Mouse (Mus musculus) heart, adult 18-20 months (tissue): ENCODE results near the gene Raet1e. TPM values are rescaled to one million over a fixed set of nuclear protein-coding genes. Genes with fewer than 3 reads are reported as not detected.
A peak's percentile ranks its signal among the peaks of the same experiment; 100 is the strongest.
"Not testable (repeated sequence)": the region's sequence is repeated elsewhere in the genome, so short reads cannot be mapped to it uniquely, and the experiment has no call there.

Experiments
- DNase-seq, 2 experiments: peaks; one replicate each; pipeline ENCODE4 v3.0.0; 2021 to 2022; ENCODE audit warnings: mixed read lengths in 1 of 2
- total RNA-seq, 2 experiments: library from RNA; stranded (reverse); gene quantifications; 2 replicates each; pipeline ENCODE4 v1.2.3; 2021

The Raet1e gene
- total RNA-seq, 2 experiments from 2014 or later: 0.39 TPM; not detected in 1

- not testable (repeated sequence) for DNase-seq
Measured at GRCm38 (mm10) chr10:22362466-22362865, 204.1 kb downstream of the Raet1e start.

DNA sequence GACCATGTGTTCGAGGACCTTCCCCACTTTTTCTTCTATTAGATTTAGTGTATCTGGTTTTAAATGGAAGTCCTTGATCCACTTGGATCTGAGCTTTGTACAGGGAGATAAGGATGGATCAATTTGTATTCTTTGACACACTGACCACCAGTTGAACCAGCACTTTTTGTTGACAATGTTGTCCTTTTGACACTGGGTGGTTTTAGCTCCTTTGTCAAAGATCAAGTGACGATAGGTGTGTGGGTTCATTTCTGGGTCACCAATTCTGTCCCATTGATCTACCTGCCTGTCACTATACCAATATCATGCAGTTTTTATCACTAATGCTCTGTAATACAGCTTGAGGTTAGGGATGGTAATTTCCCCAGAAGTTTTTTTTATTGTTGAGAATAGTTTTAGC lies 206.5 kb downstream of the Raet1e start:
- DNase-seq: not testable (repeated sequence)

DNA sequence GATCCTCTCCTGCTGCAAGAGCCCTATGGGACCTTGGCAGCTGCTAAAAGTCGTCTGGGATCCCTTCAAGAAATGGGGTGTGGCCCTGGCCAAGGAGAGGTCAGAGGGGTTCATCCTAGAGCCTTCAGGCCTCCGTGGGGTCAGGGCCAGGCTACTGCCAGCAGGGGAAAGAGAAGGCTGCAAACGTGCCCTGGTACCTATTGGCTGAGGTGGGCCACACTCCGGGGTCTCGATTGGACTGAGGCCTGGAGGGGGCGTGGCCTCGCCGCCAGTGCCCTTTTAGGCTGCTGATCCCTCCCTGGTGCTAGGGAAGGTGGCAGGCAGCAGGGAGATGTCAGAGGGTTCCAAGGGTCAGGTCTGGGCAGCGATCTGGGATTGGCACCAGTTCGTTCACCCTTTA lies 222.9 kb downstream of the Raet1e start:
- not testable (repeated sequence) for DNase-seq

GRCm38 (mm10) chr10:22390146-22390545 lies 231.8 kb downstream of the Raet1e start:
- DNase-seq: not testable (repeated sequence)

- not testable (repeated sequence) for DNase-seq
Measured at GRCm38 (mm10) chr10:22391616-22392015, 233.2 kb downstream of the Raet1e start.

GRCm38 (mm10) chr10:22393028-22393824 lies 234.9 kb downstream of the Raet1e start:
- not testable (repeated sequence) for DNase-seq

DNA sequence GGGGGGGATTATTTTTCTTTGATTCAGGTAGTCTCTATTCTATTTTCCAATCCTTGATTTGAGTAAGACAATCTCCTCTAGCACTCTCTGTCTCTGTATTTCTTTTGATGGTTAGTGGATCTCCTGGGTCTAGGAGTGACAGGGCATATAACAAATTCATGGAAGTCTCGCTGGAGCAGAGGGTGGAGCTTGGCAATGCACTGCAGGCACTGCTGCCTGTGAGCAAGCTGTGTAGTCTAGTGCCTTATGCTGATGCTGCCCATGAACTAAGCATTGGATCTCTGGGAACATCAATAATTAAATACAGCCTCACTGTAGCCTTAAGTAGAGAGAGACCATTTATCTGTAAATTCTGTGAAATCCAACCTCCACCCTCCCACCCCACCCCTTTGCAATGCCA lies 238.3 kb downstream of the Raet1e start:
- DNase-seq: not testable (repeated sequence)

DNA sequence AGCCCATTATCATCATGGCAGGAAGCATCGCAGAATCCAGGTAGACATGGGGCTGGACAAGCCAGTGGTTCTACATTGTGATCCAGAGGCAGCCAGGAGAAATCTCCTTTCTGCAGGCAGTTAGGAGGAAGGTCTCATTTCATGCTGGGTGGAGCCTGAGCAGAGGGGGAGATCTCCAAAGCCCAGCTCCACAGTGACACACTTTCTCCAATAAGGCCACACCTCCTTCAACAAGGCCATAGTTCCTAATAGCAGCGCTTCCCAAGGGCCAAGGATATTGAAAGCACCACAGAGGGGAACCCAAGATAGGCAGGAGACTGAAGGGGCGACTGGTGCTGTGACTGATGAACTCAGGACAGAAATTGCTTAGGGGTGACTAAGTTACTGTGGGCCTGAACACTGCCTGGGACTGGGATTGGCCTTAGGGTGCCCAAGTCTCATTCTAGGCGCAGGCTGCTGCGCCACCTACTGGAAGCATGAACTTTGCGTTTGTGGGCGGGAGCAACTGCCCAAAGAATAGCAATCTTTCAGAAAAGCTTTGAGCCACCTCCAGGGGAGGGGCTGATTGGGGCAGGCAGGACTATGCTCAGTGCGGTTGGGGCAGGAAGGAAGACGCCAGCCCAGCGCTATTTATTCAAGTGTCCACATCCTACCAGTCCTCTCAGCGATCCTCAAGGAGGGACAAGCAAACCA lies 244.0 kb downstream of the Raet1e start:
- peak; percentile 33 to 58 for DNase-seq

GRCm38 (mm10) chr10:22413702-22414494 lies 255.5 kb downstream of the Raet1e start:
- peak; percentile 15 to 42 for DNase-seq

Other genes starting within 250 kb of the Raet1e start
- not detected for gene 4930444G20Rik, start 90.5 kb upstream of the Raet1e start, total RNA-seq
- 1 to 10 TPM; 1.1 to 1.2 TPM for gene E030030I06Rik, start 9.3 kb upstream of the Raet1e start, total RNA-seq
- gene H60b, start within 50 bp of the Raet1e start, total RNA-seq: not detected
- not detected for gene Raet1d, start 202.0 kb downstream of the Raet1e start, total RNA-seq